Mouse (Mus musculus) heart, postnatal 14 days (tissue): ENCODE data around the gene Mad1l1. TPM values are rescaled to one million over a fixed set of nuclear protein-coding genes. Genes with fewer than 3 reads are reported as not detected.

Source experiments
- DNase-seq, 2 experiments: peaks; one replicate each; pipeline ENCODE4 v3.0.0; 2021 to 2022
- intact Hi-C: fragments of 180-260 bp; cut with DNase I; formaldehyde crosslinking; loops from one replicate; pipeline ENCODE4 v1.15.1; 2025
- total RNA-seq, 2 experiments: library from RNA; stranded (reverse); gene quantifications; 2 replicates each; pipeline ENCODE4 v1.2.3; 2021

Gene Mad1l1
- total RNA-seq, 2 experiments from 2014 or later: 14.7 to 14.8 TPM

GRCm38 (mm10) chr5:140157886-140158627 lies 163.3 kb downstream of the Mad1l1 start:
- DNase-seq: no peak
- intact Hi-C loops: no loop called here

DNA sequence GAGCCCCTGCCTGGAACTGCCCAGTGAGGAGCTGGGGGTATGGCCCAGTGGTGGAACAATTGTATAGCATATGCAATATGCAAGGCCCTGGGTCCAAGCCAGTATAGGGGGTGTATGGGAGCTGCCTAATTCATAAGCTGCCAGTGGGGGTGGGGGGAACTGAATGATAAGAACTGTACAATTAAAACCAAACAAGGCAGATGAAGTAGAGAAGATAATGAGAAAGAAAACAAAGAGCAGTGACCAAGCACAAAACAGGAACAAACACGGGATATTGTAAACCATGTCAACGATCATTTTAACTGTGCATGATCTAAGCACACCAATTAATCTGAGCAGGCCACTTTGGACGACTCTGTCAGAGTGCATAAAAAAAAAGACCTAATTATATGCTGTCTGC lies 167.2 kb downstream of the Mad1l1 start:
- intact Hi-C loops: no loop called here
- no peak for DNase-seq

DNA sequence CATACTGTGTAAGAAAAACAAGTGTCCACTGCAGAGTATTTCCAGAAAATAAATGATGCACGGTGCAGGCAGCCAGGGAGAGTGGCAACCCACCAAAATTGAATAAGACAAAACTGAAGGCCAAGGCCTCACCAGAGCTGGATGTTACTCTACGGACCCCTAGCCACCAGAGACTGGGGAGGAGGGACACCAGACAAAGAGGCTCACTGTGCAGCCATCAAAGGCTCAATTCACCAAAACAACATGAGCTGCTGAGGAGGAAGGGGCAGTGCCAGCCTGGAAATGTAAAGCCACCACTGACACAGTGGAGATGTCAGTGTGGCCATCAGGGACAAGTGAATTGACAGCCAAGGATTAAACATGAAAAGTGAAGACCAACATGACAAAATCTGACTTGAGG lies 169.5 kb downstream of the Mad1l1 start:
- DNase-seq: no peak
- intact Hi-C loops: no loop called here

DNA sequence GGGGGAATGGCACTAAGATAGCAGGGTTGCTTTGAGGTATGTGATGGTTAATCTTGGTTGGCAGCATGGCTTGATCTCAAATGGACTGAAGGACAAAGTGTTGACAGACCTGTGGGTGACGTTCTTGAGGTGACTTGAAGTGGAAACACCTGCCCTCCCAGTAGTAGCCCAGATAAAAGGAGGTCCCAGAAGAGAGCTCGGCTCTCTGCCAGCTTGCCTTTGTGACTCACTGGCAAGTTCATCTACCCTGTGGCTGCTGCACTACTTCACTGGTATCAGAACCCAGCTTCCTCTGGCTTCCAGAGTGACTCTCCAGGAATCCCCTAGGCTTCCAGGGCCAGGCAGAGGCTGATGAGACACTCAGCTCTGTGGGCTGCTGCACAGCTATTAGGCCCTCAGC lies 170.2 kb downstream of the Mad1l1 start:
- no peak for DNase-seq
- intact Hi-C loops: no loop called here

GRCm38 (mm10) chr5:140150694-140151093 lies 170.7 kb downstream of the Mad1l1 start:
- DNase-seq: no peak
- intact Hi-C loops: no loop called here

DNA sequence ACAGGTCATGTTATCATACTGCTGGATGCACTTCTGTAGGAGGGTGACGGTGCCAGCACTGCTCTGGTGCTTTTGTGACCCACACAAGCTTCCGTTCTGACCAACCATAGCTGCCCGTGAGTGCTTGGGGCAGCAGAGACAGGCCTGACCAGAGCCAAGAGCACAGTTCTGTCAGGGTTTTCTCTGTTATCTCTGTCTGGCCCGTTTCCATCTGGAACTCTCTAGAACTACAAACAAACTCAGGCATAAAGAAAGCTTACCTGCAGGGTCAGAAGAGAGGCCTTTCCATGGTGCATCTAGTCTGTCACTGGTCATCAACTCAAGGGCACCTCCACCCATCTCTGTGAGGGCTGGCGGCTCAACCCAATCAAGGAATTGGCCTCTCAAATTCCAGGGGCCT lies 171.2 kb downstream of the Mad1l1 start:
- intact Hi-C loops: no loop called here
- DNase-seq: peak; percentile 9 to 32

DNA sequence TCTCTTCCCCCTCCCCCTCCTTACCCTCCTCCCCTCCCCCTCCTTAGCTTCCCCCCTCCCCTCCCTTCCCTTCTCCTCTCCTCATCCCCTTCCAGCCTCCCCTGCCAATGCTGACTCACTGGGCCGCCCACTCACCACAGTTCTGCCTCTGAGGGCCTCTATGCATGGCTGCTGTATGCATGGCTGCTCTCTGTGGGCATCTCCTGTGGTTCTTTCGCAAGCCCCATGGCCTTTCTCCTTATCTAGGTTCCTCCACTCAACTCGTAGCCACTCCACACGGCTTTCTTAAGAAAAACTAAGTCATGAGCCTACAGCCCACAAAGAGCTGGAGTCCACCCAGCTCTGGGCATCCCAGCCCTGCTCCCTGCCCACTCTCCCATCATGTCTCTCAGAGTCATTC lies 172.1 kb downstream of the Mad1l1 start:
- no peak for DNase-seq
- intact Hi-C loops: no loop called here

GRCm38 (mm10) chr5:140143541-140143940 lies 177.8 kb downstream of the Mad1l1 start:
- intact Hi-C loops: no loop called here

DNA sequence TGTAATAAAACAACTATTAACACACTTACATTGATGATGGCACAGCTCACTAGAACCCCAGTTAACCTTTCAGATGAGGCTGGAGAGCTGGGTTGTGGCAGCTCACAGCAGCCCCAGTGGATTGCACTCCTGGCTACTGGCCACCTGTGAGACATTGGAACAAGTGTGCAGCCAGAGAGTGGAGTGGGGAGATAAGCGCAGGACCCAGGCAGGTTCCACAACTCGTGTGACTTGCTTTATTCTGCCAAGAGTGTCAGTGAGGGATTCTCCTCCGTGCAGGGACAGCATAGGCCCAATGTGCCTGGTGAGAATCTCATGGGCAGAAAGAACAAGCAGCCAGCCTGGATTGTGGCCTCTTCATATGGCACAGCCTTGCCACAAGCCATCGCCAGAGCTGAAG lies 180.0 kb downstream of the Mad1l1 start:
- intact Hi-C loops: loop anchor here (2.0 kb wide), 1 partner anchor 305 kb away; no protein-coding TSS in a partner anchor

More at GRCm38 (mm10) chr5:140143541-140143940, 177.8 kb downstream of the Mad1l1 start:
- no peak for DNase-seq

GRCm38 (mm10) chr5:140140214-140140613 lies 181.1 kb downstream of the Mad1l1 start:
- peak; percentile 66 to 76 for DNase-seq
- intact Hi-C loops: loop anchor here (2.0 kb wide), 1 partner anchor 303 kb away; no protein-coding TSS in a partner anchor

More for the DNA sequence above, 180.0 kb downstream of the Mad1l1 start:
- DNase-seq: peak; percentile 49 to 60

DNA sequence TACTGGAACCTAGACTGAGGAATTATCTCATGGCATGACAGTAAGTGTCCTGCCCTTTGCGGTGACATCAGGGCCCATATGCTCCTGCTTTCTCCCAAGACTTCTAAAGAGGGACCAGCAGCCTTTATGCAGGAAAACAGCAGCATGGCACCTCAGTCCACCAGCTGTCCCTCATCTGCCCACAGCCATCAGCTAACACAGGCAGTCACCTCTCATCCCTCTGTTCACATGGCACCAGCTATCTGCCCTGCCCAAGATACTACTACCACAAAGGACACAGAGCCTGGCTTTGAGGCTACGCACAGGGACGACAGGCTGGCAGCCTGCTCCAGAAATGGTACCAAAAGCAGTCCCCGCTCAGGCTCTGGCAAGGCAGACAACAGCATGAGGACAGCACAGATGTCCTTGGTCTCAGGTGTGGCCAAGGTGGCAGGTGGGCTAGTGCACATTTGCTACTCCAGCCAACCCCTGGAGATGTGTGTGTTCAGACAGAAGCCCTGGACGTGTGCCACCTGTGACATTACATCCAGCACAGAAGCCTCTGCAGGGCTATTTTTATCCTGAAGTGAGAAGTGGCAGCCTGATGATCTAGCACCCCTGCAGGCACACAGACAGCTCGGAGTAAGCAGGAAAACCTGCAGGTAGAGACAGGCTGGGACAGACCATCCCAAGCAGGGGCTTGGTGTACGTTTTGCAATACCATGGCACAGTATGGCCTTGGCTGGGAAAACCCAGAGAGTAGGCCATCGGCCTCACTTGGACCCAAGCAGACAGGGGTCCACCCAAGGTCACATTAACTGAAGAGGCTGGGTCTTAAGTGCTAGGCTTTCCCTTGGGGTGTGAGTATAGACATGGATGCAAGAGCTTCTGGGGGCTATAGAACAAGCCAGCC lies 185.4 kb downstream of the Mad1l1 start:
- intact Hi-C loops: loop anchor here (5.0 kb wide), 1 partner anchor 229 kb away; the partner anchor contains the start of gene Elfn1
- DNase-seq: peak; percentile 51 to 66

- intact Hi-C loops: no loop called here
- no peak for DNase-seq
Observed at GRCm38 (mm10) chr5:140134021-140134420, 187.3 kb downstream of the Mad1l1 start.

GRCm38 (mm10) chr5:140128414-140128981 lies 192.9 kb downstream of the Mad1l1 start:
- DNase-seq: no peak
- intact Hi-C loops: no loop called here

DNA sequence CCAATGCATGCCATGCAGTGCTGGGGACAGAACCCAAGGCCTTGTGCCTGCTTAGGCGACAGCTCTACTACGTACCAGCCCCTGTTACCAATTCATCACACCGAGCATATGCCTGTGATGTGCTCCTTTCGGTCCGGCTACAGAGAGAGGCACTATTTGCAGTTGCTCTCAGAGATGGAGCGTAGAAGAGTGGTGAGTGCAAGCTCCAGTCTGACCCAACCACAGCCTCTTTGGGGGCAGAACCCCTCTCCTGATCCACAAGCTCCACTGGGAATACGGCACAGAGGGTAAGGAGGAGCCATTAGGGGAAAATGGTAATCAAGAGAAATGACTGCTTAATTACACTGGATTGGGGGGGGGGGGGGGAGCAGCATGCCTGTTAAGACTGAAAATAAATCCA lies 193.4 kb downstream of the Mad1l1 start:
- DNase-seq: no peak

DNA sequence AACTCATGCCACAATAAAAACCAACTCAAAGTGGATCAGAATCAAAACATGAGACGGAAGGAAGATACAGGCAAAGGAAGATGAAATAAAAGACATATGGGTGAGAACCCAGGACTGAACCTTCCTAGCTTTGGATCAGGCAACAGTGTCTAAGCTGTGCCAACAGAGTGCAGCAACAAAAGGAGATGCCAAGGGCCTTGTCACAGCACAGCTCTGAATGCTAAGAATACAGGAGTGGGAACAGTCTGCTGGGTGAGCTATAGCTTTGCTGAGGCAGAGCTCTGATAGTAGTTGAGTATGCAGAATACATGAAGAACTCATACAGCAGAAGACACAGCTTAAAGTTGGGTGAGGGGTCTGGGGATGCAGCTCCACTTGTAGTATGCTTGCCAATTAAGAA lies 196.7 kb downstream of the Mad1l1 start:
- no peak for DNase-seq
- intact Hi-C loops: no loop called here

More for the DNA sequence above, 193.4 kb downstream of the Mad1l1 start:
- intact Hi-C loops: no loop called here

DNA sequence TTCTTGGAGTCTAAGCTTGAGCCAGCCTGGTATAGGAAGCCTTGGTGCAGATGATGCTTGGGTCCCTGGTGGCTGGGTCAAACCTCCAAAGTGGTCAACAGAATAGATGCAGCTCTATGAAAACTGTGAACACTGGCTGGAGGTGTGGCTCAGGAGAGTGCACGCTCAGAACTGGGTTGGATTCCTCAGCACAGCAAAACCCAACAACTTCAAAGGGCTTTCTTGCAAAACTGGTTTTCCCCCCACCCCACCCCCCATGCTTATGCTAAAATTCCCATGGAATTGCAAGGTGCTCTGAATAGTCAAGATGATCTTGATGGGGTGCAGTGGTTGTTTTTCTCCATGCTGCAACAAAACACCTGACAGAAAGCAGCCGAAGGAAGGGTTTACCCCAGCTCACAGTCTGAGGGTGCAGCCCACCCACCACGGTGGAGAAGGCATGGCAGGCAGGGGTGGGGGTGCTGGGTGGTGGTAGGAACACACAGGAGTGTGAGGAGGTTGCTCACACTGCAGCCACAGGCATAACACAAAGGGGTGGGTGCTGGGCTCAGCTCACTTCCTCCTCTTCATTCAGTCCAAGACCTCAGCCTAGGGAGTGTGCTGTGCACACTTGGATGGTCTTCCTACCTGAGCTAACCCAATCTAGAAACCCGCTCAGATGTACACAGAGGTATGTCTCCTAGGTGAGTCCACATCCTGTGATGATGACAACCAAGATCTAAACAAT lies 197.5 kb downstream of the Mad1l1 start:
- intact Hi-C loops: no loop called here
- no peak for DNase-seq

DNA sequence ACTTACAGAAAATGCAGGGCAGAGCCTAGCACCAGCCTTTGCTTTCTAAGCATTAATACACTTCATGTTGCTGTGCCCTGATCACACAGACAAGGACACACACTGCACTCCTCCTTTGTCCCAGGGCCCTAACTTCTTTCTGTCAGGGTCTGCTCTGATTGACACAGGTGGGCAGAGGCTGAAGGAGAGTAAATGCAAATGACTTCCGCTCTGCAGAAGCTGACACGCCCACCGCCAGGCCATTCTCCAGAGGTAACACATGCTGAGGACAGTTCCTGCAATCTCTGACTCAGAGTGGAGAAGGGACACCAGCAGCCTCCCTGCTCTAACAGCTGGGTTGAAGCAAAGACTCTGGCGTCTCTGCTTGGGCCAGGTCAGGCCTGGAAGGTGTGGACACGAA lies 198.2 kb downstream of the Mad1l1 start:
- intact Hi-C loops: no loop called here
- DNase-seq: no peak

- intact Hi-C loops: no loop called here
- no peak for DNase-seq
Observed at GRCm38 (mm10) chr5:140121966-140122365, 199.4 kb downstream of the Mad1l1 start.

DNA sequence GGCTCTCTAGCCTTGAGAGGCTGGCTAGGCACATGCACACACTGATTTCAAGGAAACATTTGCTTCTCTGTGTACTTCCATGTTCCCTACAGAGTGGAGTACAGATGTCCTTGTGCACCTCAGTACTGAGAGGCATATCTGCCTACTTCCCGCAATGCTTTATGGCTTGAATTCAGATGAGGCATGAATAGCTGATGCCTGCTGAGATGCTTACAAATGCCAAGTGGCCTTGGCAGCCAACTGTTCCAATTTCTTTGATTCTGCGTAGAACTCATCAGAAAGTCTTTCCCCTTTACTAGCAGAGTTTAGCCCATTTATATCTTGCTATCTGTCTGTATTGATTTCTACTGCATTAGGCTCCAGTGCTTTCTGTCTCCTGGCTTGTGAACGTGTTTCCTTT lies 202.4 kb downstream of the Mad1l1 start:
- DNase-seq: no peak
- intact Hi-C loops: no loop called here

DNA sequence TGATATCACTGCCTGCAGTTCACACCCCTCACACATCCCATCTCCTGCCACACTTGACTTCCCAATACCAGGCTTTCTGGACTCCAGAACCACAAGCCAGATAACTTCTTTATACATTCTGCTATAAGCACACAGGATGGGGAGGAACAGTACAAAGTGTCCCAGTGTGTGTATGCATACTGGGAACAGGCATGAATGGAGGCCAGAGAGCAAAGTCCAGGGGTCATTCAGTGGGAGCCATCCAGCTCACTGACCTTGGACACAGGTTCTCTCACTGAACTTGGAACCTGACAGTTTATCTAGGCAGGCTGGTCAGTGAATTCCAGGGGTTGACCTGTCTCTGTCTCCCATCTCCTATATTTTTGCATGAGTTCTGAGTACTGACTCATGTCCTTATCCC lies 203.4 kb downstream of the Mad1l1 start:
- intact Hi-C loops: no loop called here
- no peak for DNase-seq
